Mouse (Mus musculus) embryonic fibroblast, embryonic 13.5 days (primary cell): ENCODE measurements at regions not wholly inside any gene's neighbourhood (a gene's known extent, or its start where the extent isn't known, plus 50 kb on each side); places are given as distances from the start of the nearest gene placed in this dataset.

Experiments
- H3K27ac ChIP-seq: 2 replicates; pipeline ENCODE4 v1.5.1; 2012; ENCODE audit warnings: low read length, control low read depth, inconsistent platforms; ENCODE audit not compliant: insufficient read depth
- H3K4me1 ChIP-seq: 2 replicates; pipeline ENCODE4 v1.6.1; 2011; ENCODE audit warnings: low read length; ENCODE audit not compliant: control insufficient read depth, insufficient read depth
- H3K4me3 ChIP-seq: 2 replicates; pipeline ENCODE4 v1.5.1; 2011; ENCODE audit warnings: mild to moderate bottlenecking, control low read depth, low read length; ENCODE audit not compliant: insufficient read depth
- CTCF ChIP-seq: IDR thresholded peaks from 2 replicates; pipeline ENCODE4 v1.5.1; 2011; ENCODE audit warnings: mild to moderate bottlenecking, control low read depth, low read length, moderate library complexity, borderline replicate concordance; ENCODE audit not compliant: insufficient read depth
- POLR2A ChIP-seq: IDR thresholded peaks from 2 replicates; pipeline ENCODE4 v1.6.1; 2011; ENCODE audit warnings: low read depth, mild to moderate bottlenecking, control low read depth, low read length, moderate library complexity

- TF ChIP-seq CTCF (no peak), POLR2A (no peak)
- no peak overlapping the region for H3K27ac ChIP-seq
Observed at GRCm38 (mm10) chr13:84345791-84346511, 123.9 kb downstream of the Tmem161b start.

GRCm38 (mm10) chr13:84346569-84346968, 124.5 kb downstream of the Tmem161b start:
- Histone ChIP-seq H3K4me1 (no peaks in the 10 kb centered on the region), H3K4me3 (no peak overlapping the region), H3K27ac (no peak overlapping the region)
- TF ChIP-seq POLR2A (no peak), CTCF (no peak)

More at GRCm38 (mm10) chr13:84345791-84346511, 123.9 kb downstream of the Tmem161b start:
- Histone ChIP-seq H3K4me1 (no peaks in the 10 kb centered on the region), H3K4me3 (no peak overlapping the region)

DNA sequence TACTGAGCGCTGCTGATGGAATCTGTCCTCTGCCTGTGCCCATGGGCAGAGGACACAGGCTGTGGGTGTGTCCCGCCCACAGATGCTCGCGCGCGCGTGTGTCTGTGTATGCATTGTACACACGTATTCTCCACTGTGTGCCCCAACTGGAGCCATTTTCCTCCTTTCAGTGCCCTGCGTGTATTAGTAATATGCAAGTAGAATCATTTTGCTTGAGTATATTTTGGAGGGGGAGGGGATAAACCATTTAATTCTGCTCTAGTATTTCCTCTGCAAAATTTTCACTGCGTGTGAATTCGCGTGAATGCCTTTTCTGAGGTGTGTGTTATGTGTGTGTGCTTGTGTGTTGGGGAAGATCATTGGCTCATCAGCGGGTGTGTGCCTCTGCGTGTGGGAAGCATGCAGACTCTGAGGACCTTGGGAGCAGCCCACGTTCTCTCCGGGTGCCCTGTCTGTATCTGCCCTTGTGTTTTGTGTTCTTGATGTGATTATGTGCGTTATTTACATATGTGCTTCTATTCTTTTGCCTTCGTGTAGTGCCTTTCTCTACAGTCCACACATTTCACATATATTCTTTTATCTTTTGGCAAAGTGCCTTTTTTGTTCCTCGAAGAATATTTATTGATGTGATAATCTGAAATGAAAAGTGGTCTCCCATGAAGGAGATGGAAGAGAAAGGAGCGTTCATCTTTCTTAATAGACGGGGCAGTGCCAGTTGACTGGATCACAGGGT, 125.3 kb downstream of the Tmem161b start:
- Histone ChIP-seq H3K4me1 (no peaks in the 10 kb centered on the region), H3K27ac (no peak overlapping the region), H3K4me3 (peak overlapping the region; percentile 23)
- no peak for TF ChIP-seq CTCF
- TF ChIP-seq POLR2A, result no peak

- Histone ChIP-seq H3K27ac (peak overlapping the region; percentile 85), H3K4me3 (peak overlapping the region; percentile 28)
- TF ChIP-seq CTCF, result peak; percentile 60; the same call in 1 of the 2 replicates
- TF ChIP-seq POLR2A, result peak; percentile 66
Observed at GRCm38 (mm10) chr13:84347914-84348700, 126.0 kb downstream of the Tmem161b start.

DNA sequence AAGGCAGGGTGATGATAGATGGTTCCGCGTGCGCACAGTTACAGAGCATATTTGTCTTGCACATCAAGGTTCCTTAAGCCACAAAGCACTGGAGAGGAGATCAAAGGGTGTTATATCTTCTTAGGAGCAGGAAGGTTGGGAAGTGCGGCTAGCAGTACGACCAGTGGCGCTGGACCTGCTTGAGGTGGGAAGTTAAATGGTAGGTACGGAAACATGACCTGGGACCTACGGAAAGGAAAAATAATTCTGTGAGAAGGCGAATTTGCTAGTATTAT, 126.5 kb downstream of the Tmem161b start:
- Histone ChIP-seq H3K4me1 (no peaks in the 10 kb centered on the region), H3K27ac (peak overlapping the region; percentile 85), H3K4me3 (peak overlapping the region; percentile 28)
- TF ChIP-seq CTCF (no peak), POLR2A (no peak)

More at GRCm38 (mm10) chr13:84347914-84348700, 126.0 kb downstream of the Tmem161b start:
- no peaks in the 10 kb centered on the region for H3K4me1 ChIP-seq

DNA sequence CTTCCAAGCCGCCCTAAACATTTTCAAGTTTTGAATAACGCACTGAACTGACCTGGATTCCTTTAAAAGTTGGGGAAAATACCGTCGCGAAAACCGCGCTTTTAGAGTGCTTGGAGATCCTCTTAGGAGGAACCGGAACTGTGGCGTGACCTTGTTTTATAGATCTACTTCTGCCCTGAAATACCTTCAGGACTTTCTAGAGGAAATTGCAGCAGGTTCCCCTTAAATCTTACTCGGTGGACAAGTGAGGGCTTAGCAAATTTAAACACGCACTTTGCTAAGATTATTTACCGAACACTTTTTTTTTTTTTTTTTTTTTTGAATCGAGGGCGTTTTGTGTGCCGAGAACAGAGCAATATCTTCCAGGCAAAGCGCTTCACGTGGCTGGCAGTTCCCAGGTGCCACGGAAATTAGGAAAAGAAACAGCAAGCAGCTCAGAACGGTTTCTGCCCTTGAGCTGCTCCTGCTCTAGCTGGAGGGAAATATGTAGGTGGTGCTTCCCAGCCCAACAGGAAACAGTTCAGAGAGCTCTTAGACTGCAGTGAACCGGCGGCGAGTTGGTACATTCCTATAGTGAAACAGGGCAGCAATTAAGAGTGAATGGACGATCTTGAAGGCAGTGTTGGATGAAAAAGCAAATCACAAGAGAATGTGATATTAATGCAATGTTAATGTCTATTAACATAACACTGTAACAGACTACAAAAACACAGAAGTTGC, 127.1 kb downstream of the Tmem161b start:
- no peaks in the 10 kb centered on the region for H3K4me1 ChIP-seq
- peak overlapping the region; percentile 28 for H3K4me3 ChIP-seq
- H3K27ac ChIP-seq, result peak overlapping the region; percentile 85
- TF ChIP-seq POLR2A (peak; percentile 54), CTCF (no peak)

DNA sequence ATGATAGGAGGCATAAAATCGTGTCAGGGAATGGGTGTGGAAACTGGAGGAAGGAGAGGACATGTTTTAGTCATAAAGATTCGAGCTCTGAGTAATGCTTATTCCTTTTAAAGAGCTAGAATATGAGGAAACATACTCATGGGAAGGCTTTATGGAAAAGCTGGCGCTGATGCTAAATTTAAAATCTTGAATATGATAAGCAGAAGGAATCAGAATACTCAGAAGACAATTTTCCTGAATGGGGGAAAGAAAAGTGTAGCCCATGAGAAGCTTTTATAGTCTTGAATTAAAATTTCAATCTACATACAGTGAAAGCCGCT, 127.6 kb downstream of the Tmem161b start:
- Histone ChIP-seq H3K4me3 (no peak overlapping the region), H3K27ac (peak overlapping the region; percentile 85), H3K4me1 (no peaks in the 10 kb centered on the region)
- TF ChIP-seq POLR2A, result no peak
- TF ChIP-seq CTCF, result no peak

- TF ChIP-seq POLR2A (no peak), CTCF (no peak)
- Histone ChIP-seq H3K4me3 (no peak overlapping the region), H3K4me1 (no peaks in the 10 kb centered on the region), H3K27ac (no peak overlapping the region)
Observed at GRCm38 (mm10) chr13:84350791-84351190, 128.7 kb downstream of the Tmem161b start.

DNA sequence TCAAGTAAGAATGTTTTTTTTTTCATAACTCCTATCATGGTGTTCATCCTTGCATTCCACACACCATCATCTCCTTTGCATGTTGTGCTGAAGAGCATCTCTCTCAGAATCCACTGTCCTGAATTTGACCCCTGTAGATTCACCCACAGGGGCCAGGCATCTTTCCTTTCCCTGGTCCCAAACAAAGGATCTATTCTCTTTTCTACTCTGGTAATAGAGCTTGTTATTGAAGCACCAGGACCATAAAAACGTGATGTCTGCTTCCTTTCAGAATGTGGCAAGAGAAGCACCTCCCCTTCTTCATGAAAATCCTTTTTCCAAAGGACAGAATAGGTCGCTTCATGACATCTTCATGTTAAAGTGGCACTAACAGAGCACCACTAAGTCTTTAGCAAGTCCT, 134.4 kb downstream of the Tmem161b start:
- Histone ChIP-seq H3K4me3 (no peak overlapping the region), H3K4me1 (no peaks in the 10 kb centered on the region), H3K27ac (no peak overlapping the region)
- TF ChIP-seq POLR2A, result no peak
- no peak for TF ChIP-seq CTCF
